ENCODE assay signal across 8 mouse cellular contexts in genomic region chr2:35131991-35132661, GRCm38 (mm10). TPM values are rescaled to one million over a fixed set of nuclear protein-coding genes. Genes with fewer than 3 reads are reported as not detected.
DNase-seq lines count a peak whose midpoint lies in the region; ATAC-seq lines count a peak whose summit lies in the region.

No protein-coding gene starts in this region.

- whole genome bisulfite sequencing in heart, embryonic 14.5 days: under 1% methylated on average over 21 of the region's 21 CpGs
- WGBS in liver, embryonic 13.5 days (ENCODE audit: insufficient replicate concordance): under 1% methylated on average over 21 of the region's 21 CpGs
- WGBS in stomach, embryonic 16.5 days: under 1% methylated on average over 21 of the region's 21 CpGs

- H3K36me3 ChIP-seq in heart, embryonic 14.5 days (ENCODE audit: control insufficient read depth, insufficient read depth, low read length): peaks cover 46% of the 10 kb centered on the region
- peaks cover 23% of the 10 kb centered on the region for H3K36me3 ChIP-seq in liver, embryonic 13.5 days
- no peaks in the 10 kb centered on the region for H3K36me3 ChIP-seq in stomach, embryonic 16.5 days (ENCODE audit: control insufficient read depth, insufficient read depth, low read length)

- peak; percentile 96 for ATAC-seq in heart, embryonic 14.5 days (ENCODE audit: insufficient number of reproducible peaks, insufficient read depth, low FRiP score, low read depth)
- peak; percentile 100 for ATAC-seq in liver, embryonic 13.5 days (ENCODE audit: low read depth)
- ATAC-seq in stomach, embryonic 16.5 days (ENCODE audit: insufficient read depth, low FRiP score): peak; percentile 99

- no peaks in the 10 kb centered on the region for H3K4me1 ChIP-seq in brown adipose tissue, adult 24 weeks (ENCODE audit: control insufficient read depth, insufficient read depth, insufficient read length, low read length)
- H3K4me1 ChIP-seq in heart, embryonic 14.5 days (ENCODE audit: control insufficient read depth in 2 of 2, insufficient read depth in 2 of 2, low read length in 2 of 2): peaks cover 0 to 19% of the 10 kb centered on the region in 2 experiments; a peak in 3 of 4 replicates
- H3K4me1 ChIP-seq in liver, embryonic 13.5 days (replicated peaks): peaks cover 12% of the 10 kb centered on the region
- peaks cover 6% of the 10 kb centered on the region for H3K4me1 ChIP-seq in stomach, embryonic 16.5 days (ENCODE audit: control insufficient read depth, insufficient read depth, low read length)

- peak overlapping the region; percentile 81 for H3K4me3 ChIP-seq in brown adipose tissue, adult 24 weeks (ENCODE audit: insufficient read depth, low read depth, low read length)
- peak overlapping the region; percentile 53 to 63 for H3K4me3 ChIP-seq in heart, embryonic 14.5 days (ENCODE audit: control insufficient read depth in 1 of 2, insufficient read depth in 1 of 2, low read depth in 1 of 2, low read length in 2 of 2)
- H3K4me3 ChIP-seq in liver, embryonic 13.5 days (replicated peaks): peak overlapping the region; percentile 67
- H3K4me3 ChIP-seq in stomach, embryonic 16.5 days (replicated peaks; ENCODE audit: low read length): peak overlapping the region; percentile 68

- peak overlapping the region; percentile 77 for H3K27ac ChIP-seq in brown adipose tissue, adult 24 weeks (replicated peaks; ENCODE audit: low read depth, low read length)
- peak overlapping the region; percentile 86 to 91 for H3K27ac ChIP-seq in heart, embryonic 14.5 days (replicated peaks in 1 of 2; ENCODE audit: control insufficient read depth in 1 of 2, insufficient read depth in 1 of 2, low read depth in 2 of 2, low read length in 2 of 2)
- H3K27ac ChIP-seq in liver, embryonic 13.5 days: peak overlapping the region; percentile 69
- H3K27ac ChIP-seq in stomach, embryonic 16.5 days (ENCODE audit: low read length): peak overlapping the region; percentile 96

- H3K27me3 ChIP-seq in heart, embryonic 14.5 days (ENCODE audit: control insufficient read depth, insufficient read depth, low read length): no peaks in the 10 kb centered on the region
- H3K27me3 ChIP-seq in liver, embryonic 13.5 days: no peaks in the 10 kb centered on the region
- H3K27me3 ChIP-seq in stomach, embryonic 16.5 days (ENCODE audit: control insufficient read depth, insufficient read depth, low read length): no peaks in the 10 kb centered on the region

- no peaks in the 10 kb centered on the region for H3K9me3 ChIP-seq in heart, embryonic 14.5 days (ENCODE audit: control insufficient read depth, low read length)
- no peaks in the 10 kb centered on the region for H3K9me3 ChIP-seq in liver, embryonic 13.5 days (replicated peaks)
- no peaks in the 10 kb centered on the region for H3K9me3 ChIP-seq in stomach, embryonic 16.5 days (replicated peaks; ENCODE audit: control insufficient read depth, low read length)

- DNase-seq in CD4-positive, CD25-positive, alpha-beta regulatory T cell, adult 2 months (ENCODE audit: low read depth, low spot score): peak; percentile 96
- DNase-seq in fat pad, adult 2 months (ENCODE audit: extremely low read depth, low read depth, low spot score): peak; percentile 74
- DNase-seq in kidney, postnatal 14 days: peak; percentile 98
- peak; percentile 86 for DNase-seq in liver, embryonic 13.5 days
- peak; percentile 91 for DNase-seq in neural tube, embryonic 10.5 days (ENCODE audit: extremely low spot score, low spot score)

- peak overlapping the region; percentile 88 for H3K4me2 ChIP-seq in heart, embryonic 14.5 days (ENCODE audit: low read length)
- H3K4me2 ChIP-seq in liver, embryonic 13.5 days: peak overlapping the region; percentile 77
- peak overlapping the region; percentile 80 for H3K4me2 ChIP-seq in stomach, embryonic 16.5 days (ENCODE audit: low read depth, low read length)

- H3K9ac ChIP-seq in heart, embryonic 14.5 days (ENCODE audit: low read length): peak overlapping the region; percentile 67
- peak overlapping the region; percentile 71 for H3K9ac ChIP-seq in liver, embryonic 13.5 days
- H3K9ac ChIP-seq in stomach, embryonic 16.5 days (ENCODE audit: low read length): peak overlapping the region; percentile 77

RNA-seq across cellular contexts. Expression of gene Cntrl, which starts 22.8 kb away (rescaled TPM):
- 3.3 and 4.4 TPM in 2 replicates for polyA plus RNA-seq in brown adipose tissue, adult 24 weeks (2012; ENCODE audit: insufficient read depth, insufficient read length, missing spikeins)
- polyA plus RNA-seq in heart, embryonic 14.5 days (2014; fragmentation: Nextera tagmentation; extraction: Ambion mirVana): 21.0 and 22.5 TPM in 2 replicates
- polyA plus RNA-seq in liver, embryonic 13.5 days (2015; fragmentation: Nextera tagmentation; extraction: Ambion mirVana): 9.8 and 10.0 TPM in 2 replicates
- 15.5 and 18.4 TPM in 2 replicates for polyA plus RNA-seq in stomach, embryonic 16.5 days (2015; fragmentation: Nextera tagmentation; extraction: Ambion mirVana)

RNA-seq across cellular contexts. Expression of gene AI182371, which starts 30.8 kb away (rescaled TPM):
- 0.91 TPM in 1 of 2 replicates, not detected in the other for polyA plus RNA-seq in brown adipose tissue, adult 24 weeks (2012; ENCODE audit: insufficient read depth, insufficient read length, missing spikeins)
- polyA plus RNA-seq in heart, embryonic 14.5 days (2014; fragmentation: Nextera tagmentation; extraction: Ambion mirVana): 0.16 and 0.27 TPM in 2 replicates
- polyA plus RNA-seq in liver, embryonic 13.5 days (2015; fragmentation: Nextera tagmentation; extraction: Ambion mirVana): 9.9 and 13.4 TPM in 2 replicates
- 1.8 and 2.5 TPM in 2 replicates for polyA plus RNA-seq in stomach, embryonic 16.5 days (2015; fragmentation: Nextera tagmentation; extraction: Ambion mirVana)

Comparison
In these comparisons a context has a peak if more than half of its experiments do, and no peak if none do; other contexts are left out.
1. Peak in every context shown above with its lines: DNase-seq, ATAC-seq, H3K4me3 ChIP-seq and H3K27ac ChIP-seq.